Mouse (Mus musculus) brain, embryonic 18.5 days (tissue): ENCODE measurements around the gene Clock.

ENCODE experiments used
- DNase-seq: peaks from one replicate; pipeline ENCODE4 v3.0.0-alpha.2; 2012; ENCODE audit warnings: low read depth, low spot score

Clock gene

GRCm38 (mm10) chr5:76304452-76305341, at the start of gene Clock:
TSS of gene Clock (minus strand) at chr5:76304792.
- DNase-seq = peak; percentile 79

- DNase-seq = peak; percentile 14
These were observed 47.5 kb upstream of the Clock start for GRCm38 (mm10) chr5:76351953-76352611.

- no peak for DNase-seq
These were observed 46.9 kb upstream of the Clock start for GRCm38 (mm10) chr5:76351537-76351936.

GRCm38 (mm10) chr5:76346137-76346536, 41.5 kb upstream of the Clock start:
- peak; percentile 10 for DNase-seq

GRCm38 (mm10) chr5:76340931-76341330, 36.3 kb upstream of the Clock start:
- DNase-seq = no peak

- no peak for DNase-seq
These were observed 32.5 kb upstream of the Clock start for GRCm38 (mm10) chr5:76337100-76337499.

- DNase-seq = no peak
These were observed 29.2 kb upstream of the Clock start for GRCm38 (mm10) chr5:76333833-76334232.

- no peak for DNase-seq
These were observed 26.4 kb upstream of the Clock start, which contains the start of gene Pdcl2 for GRCm38 (mm10) chr5:76330953-76331352. TSS of gene Pdcl2 (minus strand) at chr5:76331156.

GRCm38 (mm10) chr5:76327296-76327695, 22.7 kb upstream of the Clock start:
- DNase-seq = no peak

- DNase-seq = no peak
These were observed 20.5 kb upstream of the Clock start for GRCm38 (mm10) chr5:76325113-76325512.

- DNase-seq = no peak
These were observed 16.9 kb upstream of the Clock start for GRCm38 (mm10) chr5:76321249-76322196.

- DNase-seq = no peak
These were observed 3.6 kb upstream of the Clock start for GRCm38 (mm10) chr5:76308206-76308605.

GRCm38 (mm10) chr5:76306261-76306660, 1.7 kb upstream of the Clock start:
- no peak for DNase-seq

- DNase-seq = no peak
These were observed 1.0 kb upstream of the Clock start for GRCm38 (mm10) chr5:76305616-76306015.

GRCm38 (mm10) chr5:76303745-76304451, 694 bp downstream of the Clock start:
- DNase-seq = no peak

GRCm38 (mm10) chr5:76303379-76303744, 1.2 kb downstream of the Clock start:
- DNase-seq = no peak

GRCm38 (mm10) chr5:76302009-76302408, 2.6 kb downstream of the Clock start:
- no peak for DNase-seq

- no peak for DNase-seq
These were observed 15.3 kb downstream of the Clock start for GRCm38 (mm10) chr5:76289234-76289691.

- no peak for DNase-seq
These were observed 16.3 kb downstream of the Clock start for GRCm38 (mm10) chr5:76288256-76288655.

GRCm38 (mm10) chr5:76287062-76287461, 17.5 kb downstream of the Clock start:
- no peak for DNase-seq

- no peak for DNase-seq
These were observed 18.9 kb downstream of the Clock start for GRCm38 (mm10) chr5:76285699-76286098.
